Mouse (Mus musculus) olfactory bulb, adult 2 months (tissue): ENCODE measurements around the gene Myo6. TPM values are rescaled to one million over a fixed set of nuclear protein-coding genes. Genes with fewer than 3 reads are reported as not detected.
"Not testable (repeated sequence)": the region's sequence is repeated elsewhere in the genome, so short reads cannot be mapped to it uniquely, and the experiment has no call there.

Source experiments
- H3K27ac ChIP-seq: fragments of 200-500 bp; 2 replicates; pipeline ENCODE4 v1.5.1; 2012; ENCODE audit warnings: low read depth, low read length; ENCODE audit not compliant: insufficient read depth
- H3K4me1 ChIP-seq: fragments of 200-500 bp; 2 replicates; pipeline ENCODE4 v1.6.1; 2012; ENCODE audit warnings: low read length; ENCODE audit not compliant: control insufficient read depth, insufficient read depth
- H3K4me3 ChIP-seq: fragments of 200-500 bp; 2 replicates; pipeline ENCODE4 v1.5.1; 2012; ENCODE audit warnings: mild to moderate bottlenecking, low read depth, low read length, moderate library complexity; ENCODE audit not compliant: insufficient read depth
- CTCF ChIP-seq: fragments of 200-500 bp; IDR thresholded peaks from 2 replicates; pipeline ENCODE4 v1.5.1; 2012; ENCODE audit warnings: low read depth, mild to moderate bottlenecking, low read length, moderate library complexity; ENCODE audit not compliant: insufficient read depth
- POLR2A ChIP-seq: fragments of 200-500 bp; IDR thresholded peaks from 2 replicates; pipeline ENCODE4 v1.6.1; 2012; ENCODE audit warnings: mild to moderate bottlenecking, low read depth, low read length, moderate library complexity; ENCODE audit not compliant: insufficient read depth
- WGBS: fragments of 180-500 bp; shearing (Covaris S2); methylation state at CpG from one replicate; pipeline ENCODE4 v1.1.7; 2018; 5-methylcytosine and 5-hydroxymethylcytosine counted together
- polyA plus RNA-seq: library from polyadenylated mRNA; stranded (reverse); fragments of >200 nt; gene quantifications from 2 replicates; pipeline ENCODE4 v1.2.4, GENCODE M21; 2012; ENCODE audit warnings: low replicate concordance; ENCODE audit not compliant: missing spikeins, insufficient read depth, insufficient read length

Gene Myo6
- polyA plus RNA-seq, 1 experiment: not detected

DNA sequence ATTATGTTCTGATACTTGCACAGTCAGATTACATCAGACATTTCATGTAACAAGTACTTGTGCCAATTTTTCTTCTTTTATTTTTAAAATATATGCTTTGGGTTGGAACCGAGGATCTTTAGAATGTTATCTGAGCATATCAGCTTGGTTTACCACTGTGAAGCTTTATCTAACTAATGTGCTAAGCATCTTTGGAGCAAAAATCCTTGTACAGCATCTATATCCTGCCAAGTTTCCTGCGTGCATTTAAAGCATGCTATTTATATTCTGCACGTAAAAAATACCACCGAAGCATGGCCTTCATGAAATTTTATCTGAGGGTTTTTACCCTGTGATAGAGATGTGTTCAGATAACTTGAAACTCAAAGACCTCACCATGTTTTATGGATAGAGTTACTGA, 131.3 kb downstream of the Myo6 start:
- no peak overlapping the region for H3K27ac ChIP-seq
- no peaks in the 10 kb centered on the region for H3K4me1 ChIP-seq
- 75% methylated on average over 4 of the region's 4 CpGs for WGBS
- H3K4me3 ChIP-seq: no peak overlapping the region
- no peak for TF ChIP-seq POLR2A
- no peak for TF ChIP-seq CTCF

DNA sequence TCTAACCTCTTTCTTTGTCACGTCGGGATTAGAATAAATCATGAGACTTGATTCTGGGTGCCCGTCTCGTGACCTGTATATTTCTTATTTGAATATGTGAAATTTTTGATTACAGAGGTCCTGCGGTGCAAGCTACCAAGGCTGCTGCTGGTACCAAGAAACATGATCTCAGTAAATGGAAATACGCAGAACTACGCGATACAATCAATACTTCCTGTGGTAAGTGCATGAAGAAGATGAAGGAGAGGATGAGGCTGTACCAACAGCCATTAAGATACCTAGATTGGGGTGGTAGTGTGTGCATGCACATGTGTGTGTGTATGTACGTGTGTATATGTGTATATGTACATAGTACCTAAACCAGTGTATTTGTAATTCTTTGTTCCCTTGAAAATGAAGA, 134.2 kb downstream of the Myo6 start:
- Histone ChIP-seq H3K27ac (no peak overlapping the region), H3K4me3 (no peak overlapping the region), H3K4me1 (no peaks in the 10 kb centered on the region)
- WGBS: 97% methylated on average over 9 of the region's 9 CpGs
- TF ChIP-seq POLR2A: no peak
- no peak for TF ChIP-seq CTCF

DNA sequence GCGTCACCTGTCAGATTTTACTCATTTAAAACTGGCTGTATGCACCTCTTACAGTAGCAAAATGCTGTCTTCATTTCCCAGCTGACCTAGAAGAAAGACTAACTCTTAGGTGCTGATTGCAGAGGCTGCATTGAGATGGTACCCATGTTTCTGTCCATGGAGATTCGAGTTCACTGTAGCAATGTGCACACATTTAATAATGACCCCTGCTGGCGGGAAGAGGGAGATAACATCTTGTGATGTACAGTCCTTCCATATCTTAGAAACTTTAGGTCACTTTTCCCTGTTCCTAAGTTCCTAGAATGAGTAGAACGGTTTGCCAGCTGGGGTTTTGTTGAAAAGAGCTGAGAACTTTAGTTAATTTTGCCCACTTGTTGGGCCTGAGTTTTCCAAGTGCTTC, 138.7 kb downstream of the Myo6 start:
- 82% methylated on average over 4 of the region's 4 CpGs for WGBS
- H3K27ac ChIP-seq: no peak overlapping the region
- TF ChIP-seq POLR2A: no peak
- no peak for TF ChIP-seq CTCF
- no peaks in the 10 kb centered on the region for H3K4me1 ChIP-seq
- H3K4me3 ChIP-seq: no peak overlapping the region

DNA sequence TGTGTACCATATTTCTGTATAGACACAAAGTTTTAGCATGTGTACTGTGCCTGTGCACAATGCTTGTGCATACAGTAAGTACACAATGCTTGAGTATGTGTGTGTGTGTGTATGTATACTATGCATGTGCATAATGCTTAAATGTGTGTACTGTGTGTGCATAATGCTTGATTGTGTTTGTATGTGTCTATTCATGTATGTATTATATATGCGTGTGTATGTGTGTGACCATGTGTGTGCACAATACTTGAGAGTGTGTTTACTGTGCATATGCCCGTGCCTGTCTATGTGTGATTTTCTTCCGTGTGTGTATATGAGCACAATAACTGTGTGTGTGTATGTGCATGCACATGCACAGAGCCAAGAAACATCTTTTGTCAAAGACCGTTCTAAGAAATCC, 141.6 kb downstream of the Myo6 start:
- Histone ChIP-seq H3K27ac (no peak overlapping the region), H3K4me3 (no peak overlapping the region), H3K4me1 (no peaks in the 10 kb centered on the region)
- no peak for TF ChIP-seq CTCF
- no peak for TF ChIP-seq POLR2A
- 54% methylated on average over 4 of the region's 4 CpGs for WGBS

DNA sequence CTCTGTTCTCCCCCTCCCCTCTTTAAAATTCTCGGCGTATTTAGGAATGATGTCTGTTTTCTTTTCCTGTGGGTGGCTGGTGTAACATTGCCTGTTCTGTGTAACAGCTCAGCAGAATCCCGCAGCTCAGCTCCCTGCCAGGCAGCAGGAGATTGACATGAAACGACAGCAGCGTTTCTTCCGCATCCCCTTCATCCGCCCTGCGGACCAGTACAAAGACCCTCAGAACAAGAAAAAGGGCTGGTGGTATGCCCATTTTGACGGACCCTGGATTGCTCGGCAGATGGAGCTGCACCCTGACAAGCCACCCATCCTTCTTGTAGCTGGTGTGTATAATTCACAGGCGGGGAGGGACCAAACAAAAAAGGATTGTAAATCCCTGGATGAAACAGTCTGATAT, 142.0 kb downstream of the Myo6 start:
- TF ChIP-seq CTCF (no peak), POLR2A (no peak)
- H3K4me3 ChIP-seq: no peak overlapping the region
- 36% methylated on average over 11 of the region's 11 CpGs for WGBS
- H3K4me1 ChIP-seq: no peaks in the 10 kb centered on the region
- no peak overlapping the region for H3K27ac ChIP-seq

DNA sequence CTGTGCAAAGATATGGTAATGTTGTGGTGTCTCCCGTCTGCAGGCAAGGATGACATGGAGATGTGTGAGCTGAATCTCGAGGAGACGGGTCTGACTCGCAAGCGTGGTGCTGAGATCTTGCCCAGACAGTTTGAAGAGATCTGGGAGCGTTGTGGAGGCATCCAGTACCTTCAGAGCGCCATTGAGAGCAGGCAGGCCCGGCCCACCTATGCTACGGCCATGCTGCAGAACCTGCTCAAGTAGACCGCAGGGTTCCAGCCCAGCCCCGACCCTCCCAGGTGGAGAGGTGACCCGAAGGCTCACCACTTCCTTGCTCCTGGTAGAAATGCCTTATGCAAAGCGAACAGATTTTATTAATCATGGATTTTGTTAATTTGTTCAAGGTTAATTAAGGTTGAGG, 142.8 kb downstream of the Myo6 start:
- TF ChIP-seq CTCF (no peak), POLR2A (no peak)
- WGBS: 94% methylated on average over 13 of the region's 13 CpGs
- Histone ChIP-seq H3K27ac (no peak overlapping the region), H3K4me1 (no peaks in the 10 kb centered on the region), H3K4me3 (no peak overlapping the region)

DNA sequence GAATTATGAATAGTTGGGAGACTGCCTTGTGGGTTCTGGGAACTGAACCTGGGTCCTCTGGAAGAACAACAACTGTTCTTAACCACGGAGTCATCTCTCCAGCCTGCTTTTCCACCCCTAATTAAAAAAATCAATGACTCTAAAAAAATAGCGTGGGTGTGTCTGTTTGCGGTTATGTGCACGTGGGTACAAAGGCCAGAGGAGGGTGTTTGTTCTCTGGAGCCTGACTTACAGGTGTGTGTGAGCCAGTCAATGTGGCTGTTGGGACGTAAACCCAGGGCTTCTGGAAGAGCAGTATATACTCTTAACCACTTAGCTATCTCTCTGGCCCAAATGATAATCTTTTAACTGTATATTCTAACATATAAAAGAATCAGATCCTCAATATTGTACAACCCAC, 148.8 kb downstream of the Myo6 start:
- Histone ChIP-seq H3K4me3 (no peak overlapping the region), H3K4me1 (no peaks in the 10 kb centered on the region), H3K27ac (no peak overlapping the region)
- 77% methylated on average over 5 of the region's 5 CpGs for WGBS
- TF ChIP-seq POLR2A (no peak), CTCF (no peak)

DNA sequence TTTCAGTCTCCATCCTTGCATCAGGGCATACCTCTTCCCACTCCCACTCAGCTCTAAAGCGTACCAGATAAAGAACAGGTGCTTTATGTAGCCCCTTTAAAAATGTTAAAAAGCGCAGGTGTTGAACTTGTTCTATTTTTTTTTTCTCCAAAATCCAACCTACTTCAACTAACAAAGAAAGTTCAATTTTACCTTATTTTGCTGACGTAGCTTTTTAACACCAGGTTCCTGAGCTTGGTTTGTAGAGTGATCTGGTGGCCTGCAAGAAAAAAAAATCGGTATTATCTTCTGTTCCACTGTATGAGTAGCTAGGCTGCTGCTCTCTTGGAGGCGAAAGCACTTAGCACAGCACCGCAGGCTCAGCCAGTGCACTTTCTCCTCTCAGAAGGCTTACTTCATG, 151.1 kb downstream of the Myo6 start:
- 96% methylated on average over 6 of the region's 6 CpGs for WGBS
- TF ChIP-seq POLR2A (no peak), CTCF (no peak)
- H3K27ac ChIP-seq: no peak overlapping the region
- no peaks in the 10 kb centered on the region for H3K4me1 ChIP-seq
- no peak overlapping the region for H3K4me3 ChIP-seq

DNA sequence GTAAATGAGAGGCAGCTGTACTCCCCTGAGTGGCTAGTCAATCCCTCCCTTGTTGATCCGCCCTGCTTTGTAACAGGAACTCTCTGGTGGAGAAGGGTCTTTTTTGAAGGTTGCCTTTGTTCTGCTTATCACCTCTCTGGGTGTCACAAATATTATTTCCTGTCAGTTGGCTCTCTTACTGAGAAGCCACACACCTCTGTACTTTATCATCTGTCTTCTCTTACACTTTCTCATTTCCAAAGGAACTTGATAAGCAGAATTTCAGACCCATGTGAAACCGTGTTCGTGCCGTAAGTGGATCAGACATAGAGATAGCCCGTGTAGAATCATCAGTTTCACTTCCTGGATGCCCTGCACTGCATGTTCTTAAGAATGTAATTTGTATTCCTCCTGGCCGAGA, 153.2 kb downstream of the Myo6 start:
- Histone ChIP-seq H3K4me3 (no peak overlapping the region), H3K4me1 (no peaks in the 10 kb centered on the region), H3K27ac (no peak overlapping the region)
- no peak for TF ChIP-seq POLR2A
- TF ChIP-seq CTCF: no peak
- 91% methylated on average over 6 of the region's 6 CpGs for WGBS

DNA sequence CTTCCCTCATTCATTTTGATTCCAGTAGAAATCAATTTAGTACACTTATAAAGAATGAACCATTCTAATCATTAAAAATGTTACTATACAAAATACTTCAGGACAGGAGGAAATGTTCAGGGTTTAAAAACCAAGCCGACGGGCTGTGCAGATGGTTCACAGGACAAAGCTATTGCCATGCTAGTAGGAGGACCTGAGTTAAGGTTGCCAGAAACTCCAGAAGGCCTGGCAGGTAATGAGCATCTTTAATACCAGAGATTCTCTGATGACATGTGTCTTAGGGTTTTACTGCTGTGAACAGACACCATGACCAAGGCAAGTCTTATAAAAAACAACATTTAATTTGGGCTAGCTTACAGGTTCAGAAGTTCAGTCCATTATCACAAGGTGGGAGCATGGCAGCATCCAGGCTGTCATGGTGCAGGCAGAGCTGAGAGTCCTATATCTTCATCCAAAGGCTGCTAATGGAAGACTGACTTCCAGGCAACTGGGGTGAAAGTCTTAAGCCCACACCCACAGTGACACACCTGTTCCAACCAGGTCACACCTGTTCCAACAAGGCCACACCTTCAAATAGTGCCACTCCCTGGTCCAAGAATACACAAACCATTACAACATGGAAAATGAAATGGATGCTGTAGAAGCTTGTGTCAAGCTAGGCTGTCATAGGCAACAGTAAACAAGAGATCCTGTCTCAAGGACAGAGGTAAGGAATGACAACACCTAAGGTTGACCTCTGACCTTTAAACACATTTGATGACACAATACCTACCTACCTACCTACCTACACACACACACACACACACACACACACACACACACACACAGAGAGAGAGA, 156.4 kb downstream of the Myo6 start:
- H3K4me3 ChIP-seq, H3K27ac ChIP-seq, H3K4me1 ChIP-seq: not testable (repeated sequence)
- WGBS: 99% methylated on average over 2 of the region's 2 CpGs
